9 mouse cellular contexts compared by ENCODE assay signal in genomic region chr4:131254691-131255090, GRCm38 (mm10).
DNase-seq lines count a peak whose midpoint lies in the region; ATAC-seq and TF ChIP-seq lines count a peak whose summit lies in the region.
"Had no signal": no experiment of that assay in that cellular context is flagged by ENCODE, and none has a peak within 500 bp of the region (broad histone marks: within the 10 kb centered on the region; RNA-seq: fewer than 3 reads in every experiment).

No protein-coding gene starts in this region.

- 0 out of 2 replicates have a peak, but pooled peaks cover 4% of the 10 kb centered on the region for H3K4me1 ChIP-seq in hindbrain, postnatal 0 days (ENCODE audit: insufficient read depth, low read length)
- peaks cover 8% of the 10 kb centered on the region for H3K4me1 ChIP-seq in hindbrain, embryonic 16.5 days (ENCODE audit: control insufficient read depth, insufficient read depth, low read depth, low read length)
- H3K4me1 ChIP-seq in ES-Bruce4 (ENCODE audit: control insufficient read depth, insufficient read depth, low read length) = no peaks in the 10 kb centered on the region

- no peak for ATAC-seq in hindbrain, postnatal 0 days
- no peak for ATAC-seq in hindbrain, embryonic 16.5 days
- ATAC-seq in granulocyte monocyte progenitor cell, adult 5-6 weeks (replicated peaks; ENCODE audit: poor library complexity, severe bottlenecking) = 0 out of 2 replicates have a peak, but pooled peaks have one; percentile 43
- no peak for ATAC-seq in megakaryocyte-erythroid progenitor cell, adult 5-6 weeks (replicated peaks; ENCODE audit: low FRiP score, low TSS enrichment, poor library complexity, severe bottlenecking)

- peak; percentile 35 for DNase-seq in hindbrain, postnatal 0 days (ENCODE audit: low spot score)
- peak; percentile 27 for DNase-seq in A20 (ENCODE audit: low read depth, low spot score)
- no peak for DNase-seq in right cerebral cortex, adult 18-20 months
- no peak for DNase-seq in thymus, adult 18-20 months

- no peak for TF ChIP-seq EP300 in ES-Bruce4 (IDR thresholded peaks at IDR 0.05; ENCODE audit: insufficient read depth, low read depth, low read length)

- no peaks in the 10 kb centered on the region for H3K27me3 ChIP-seq in hindbrain, postnatal 0 days (ENCODE audit: insufficient read depth, low read length)
- H3K27me3 ChIP-seq in hindbrain, embryonic 16.5 days (replicated peaks; ENCODE audit: control insufficient read depth, insufficient read depth, low read length) = no peaks in the 10 kb centered on the region
- no peaks in the 10 kb centered on the region for H3K27me3 ChIP-seq in ES-Bruce4 (ENCODE audit: control insufficient read depth, insufficient read depth, low read length, poor library complexity, severe bottlenecking)

- TF ChIP-seq CTCF in hindbrain, postnatal 0 days (IDR thresholded peaks at IDR 0.05; ENCODE audit: low read depth) = peak; percentile 72
- peak; percentile 32 for TF ChIP-seq CTCF in ES-Bruce4 (IDR thresholded peaks at IDR 0.05; ENCODE audit: low read depth, low read length)

- no peak overlapping the region for H3K4me3 ChIP-seq in hindbrain, postnatal 0 days (ENCODE audit: low read length)
- no peak overlapping the region for H3K4me3 ChIP-seq in hindbrain, embryonic 16.5 days (ENCODE audit: low read length)
- no peak overlapping the region for H3K4me3 ChIP-seq in ES-Bruce4 (ENCODE audit: low read depth, low read length)
- H3K4me3 ChIP-seq: neural tube, embryonic 13.5 days had no signal

- no peaks in the 10 kb centered on the region for H3K9me3 ChIP-seq in hindbrain, postnatal 0 days (ENCODE audit: low read length)
- no peaks in the 10 kb centered on the region for H3K9me3 ChIP-seq in hindbrain, embryonic 16.5 days (ENCODE audit: control insufficient read depth, low read length)
- no peaks in the 10 kb centered on the region for H3K9me3 ChIP-seq in ES-Bruce4 (replicated peaks; ENCODE audit: control insufficient read depth, insufficient read depth, low read length, poor library complexity, severe bottlenecking)
- H3K9me3 ChIP-seq: neural tube, embryonic 13.5 days had no signal

- H3K27ac ChIP-seq in hindbrain, postnatal 0 days = no peak overlapping the region
- H3K27ac ChIP-seq in hindbrain, embryonic 16.5 days (ENCODE audit: low read depth, low read length) = no peak overlapping the region
- H3K27ac ChIP-seq in ES-Bruce4 (ENCODE audit: insufficient read depth, low read length) = no peak overlapping the region
- H3K27ac ChIP-seq: neural tube, embryonic 13.5 days had no signal

- no peaks in the 10 kb centered on the region for H3K36me3 ChIP-seq in hindbrain, postnatal 0 days (ENCODE audit: insufficient read depth, low read length)
- H3K36me3 ChIP-seq in hindbrain, embryonic 16.5 days (ENCODE audit: control insufficient read depth, insufficient read depth, low read length) = no peaks in the 10 kb centered on the region
- no peaks in the 10 kb centered on the region for H3K36me3 ChIP-seq in ES-Bruce4 (ENCODE audit: control insufficient read depth, insufficient read depth, low read length, poor library complexity, severe bottlenecking)
- H3K36me3 ChIP-seq: neural tube, embryonic 13.5 days had no signal

- H3K9ac ChIP-seq in hindbrain, postnatal 0 days (replicated peaks; ENCODE audit: low read length) = no peak overlapping the region
- H3K9ac ChIP-seq in hindbrain, embryonic 16.5 days (ENCODE audit: low read depth, low read length) = no peak overlapping the region
- H3K9ac ChIP-seq in ES-Bruce4 (ENCODE audit: low read depth, poor library complexity, severe bottlenecking) = no peak overlapping the region
- H3K9ac ChIP-seq: neural tube, embryonic 13.5 days had no signal

- no peak for TF ChIP-seq POLR2A in ES-Bruce4 (IDR thresholded peaks at IDR 0.05; ENCODE audit: insufficient read depth, low read length)

- 46% methylated on average over 6 of the region's 6 CpGs for WGBS in hindbrain, postnatal 0 days
- 46% methylated on average over 6 of the region's 6 CpGs for WGBS in hindbrain, embryonic 16.5 days

- no peak overlapping the region for H3K4me2 ChIP-seq in hindbrain, postnatal 0 days (ENCODE audit: low read depth, low read length)
- H3K4me2 ChIP-seq in hindbrain, embryonic 16.5 days (ENCODE audit: low read length) = no peak overlapping the region
- H3K4me2 ChIP-seq: neural tube, embryonic 13.5 days had no signal

Comparison
In these comparisons a context has a peak if more than half of its experiments do, and no peak if none do; other contexts are left out.
1. DNase-seq: peak in hindbrain, postnatal 0 days (single experiment) and A20 (single experiment); none in right cerebral cortex, adult 18-20 months (single experiment) and thymus, adult 18-20 months (0 of 2).